Mouse (Mus musculus): ENCODE measurements at regions not wholly inside any gene's neighbourhood (a gene's known extent, or its start where the extent isn't known, plus 50 kb on each side); places are given as distances from the start of the nearest gene placed in this dataset.

DNA sequence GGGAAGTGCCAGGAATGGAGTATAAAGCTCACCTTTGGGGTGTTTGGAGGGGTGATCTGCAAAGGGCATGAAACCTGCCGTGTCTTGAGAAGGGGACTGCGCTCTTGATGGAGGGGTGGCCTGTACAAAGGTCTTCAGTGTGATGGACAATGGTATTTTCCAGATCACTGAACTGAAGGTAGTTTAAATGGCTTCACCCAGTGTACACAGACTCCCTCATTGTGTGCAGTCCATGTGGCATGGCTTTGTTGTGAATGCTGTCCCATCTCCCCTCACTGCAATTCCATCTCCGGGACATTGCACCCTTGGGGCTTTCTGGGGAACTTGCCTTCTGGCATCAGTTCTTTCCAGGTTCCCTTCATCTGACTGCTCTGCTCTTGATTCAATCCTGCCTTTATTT, 288.2 kb downstream of the Ttll7 start:
- TF ChIP-seq CTCF (IDR thresholded peaks at IDR 0.05; ENCODE audit: borderline replicate concordance, insufficient read depth, low read length): no peak
- no peak for TF ChIP-seq POLR2A (IDR thresholded peaks at IDR 0.05; ENCODE audit: low read depth, low read length)
